Mouse (Mus musculus) forebrain, embryonic 14.5 days (tissue): ENCODE data around the gene Slc22a23. TPM values are rescaled to one million over a fixed set of nuclear protein-coding genes. Genes with fewer than 3 reads are reported as not detected.

Experiments used
- ATAC-seq: fragments of 200-750 bp; cut with Nextera tagmentation; 2 replicates; pipeline ENCODE4 v1.8.0; 2017; ENCODE audit warnings: mild to moderate bottlenecking, moderate library complexity
- DNase-seq: peaks from one replicate; pipeline ENCODE4 v3.0.0-alpha.2; 2015; ENCODE audit warnings: low spot score
- H3K27ac ChIP-seq: fragments of 300-500 bp; sonication (generic); 2 replicates; pipeline ENCODE4 v1.5.1; 2014; ENCODE audit warnings: low read depth, mild to moderate bottlenecking, control low read depth, low read length, moderate library complexity
- H3K27me3 ChIP-seq: fragments of 300-500 bp; sonication (generic); replicated peaks from 2 replicates; pipeline ENCODE4 v1.6.1; 2014; ENCODE audit warnings: low read length, control low read depth, mixed read lengths; ENCODE audit not compliant: control insufficient read depth, insufficient read depth
- H3K36me3 ChIP-seq: fragments of 300-500 bp; sonication (generic); 2 replicates; pipeline ENCODE4 v1.6.1; 2014; ENCODE audit warnings: low read length, control low read depth; ENCODE audit not compliant: control insufficient read depth, insufficient read depth
- H3K4me1 ChIP-seq: fragments of 300-500 bp; sonication (generic); 2 replicates; pipeline ENCODE4 v1.6.1; 2014; ENCODE audit warnings: antibody characterized with exemption, low read length, control low read depth; ENCODE audit not compliant: control insufficient read depth, insufficient read depth
- H3K4me2 ChIP-seq: fragments of 300-500 bp; sonication (generic); 2 replicates; pipeline ENCODE4 v1.6.1; 2014; ENCODE audit warnings: mild to moderate bottlenecking, control low read depth, low read length
- H3K4me3 ChIP-seq: fragments of 300-500 bp; sonication (generic); 2 replicates; pipeline ENCODE4 v1.5.1; 2014; ENCODE audit warnings: low read depth, low read length, control low read depth
- H3K9ac ChIP-seq: fragments of 300-500 bp; sonication (generic); 2 replicates; pipeline ENCODE4 v1.6.1; 2014; ENCODE audit warnings: mild to moderate bottlenecking, low read length, control low read depth, moderate library complexity
- H3K9me3 ChIP-seq: fragments of 300-500 bp; sonication (generic); replicated peaks from 2 replicates; pipeline ENCODE4 v1.6.1; 2016; ENCODE audit warnings: low read length, control low read depth, mixed read lengths; ENCODE audit not compliant: control insufficient read depth
- WGBS: fragments of 180-500 bp; shearing (Covaris S2); extraction: QIAGEN DNeasy Blood & Tissue Kit; methylation state at CpG from one replicate; pipeline ENCODE4 v1.1.7; 2014; 5-methylcytosine and 5-hydroxymethylcytosine counted together
- polyA plus RNA-seq: library from polyadenylated mRNA; unstranded; fragments of >200 nt; fragmentation: Nextera tagmentation; extraction: Ambion mirVana; gene quantifications from 2 replicates; pipeline ENCODE4 v1.2.1, GENCODE M21; 2014

Gene Slc22a23
- polyA plus RNA-seq, 1 experiment from 2014 or later = 14.2 TPM

GRCm38 (mm10) chr13:34153254-34154011 lies 191.5 kb downstream of the Slc22a23 start:
- DNase-seq (peak; percentile 87), ATAC-seq (peak; percentile 46; the same call in 1 of the 2 replicates)
- no peaks in the 10 kb centered on the region for H3K9me3 ChIP-seq
- peak overlapping the region; percentile 39; the same call in 1 of the 2 replicates for H3K4me2 ChIP-seq
- 67% methylated on average over 4 of the region's 5 CpGs for WGBS
- H3K4me3 ChIP-seq = no peak overlapping the region
- no peaks in the 10 kb centered on the region for H3K36me3 ChIP-seq
- peaks cover 36% of the 10 kb centered on the region for H3K4me1 ChIP-seq
- no peak overlapping the region for H3K9ac ChIP-seq
- H3K27me3 ChIP-seq = no peaks in the 10 kb centered on the region
- peak overlapping the region; percentile 83 for H3K27ac ChIP-seq

GRCm38 (mm10) chr13:34152695-34153094 lies 192.3 kb downstream of the Slc22a23 start:
- DNase-seq (no peak), ATAC-seq (no peak)
- no peaks in the 10 kb centered on the region for H3K27me3 ChIP-seq
- H3K4me2 ChIP-seq = no peak overlapping the region
- WGBS = 74% methylated on average over 7 of the region's 7 CpGs
- peaks cover 43% of the 10 kb centered on the region for H3K4me1 ChIP-seq
- H3K9ac ChIP-seq = no peak overlapping the region
- no peak overlapping the region for H3K4me3 ChIP-seq
- H3K9me3 ChIP-seq = no peaks in the 10 kb centered on the region
- no peaks in the 10 kb centered on the region for H3K36me3 ChIP-seq
- H3K27ac ChIP-seq = 0 out of 2 replicates have a peak overlapping the region, but pooled peaks have one; percentile 24

- Histone ChIP-seq H3K4me1 (peaks cover 43% of the 10 kb centered on the region), H3K4me2 (no peak overlapping the region), H3K27ac (0 out of 2 replicates have a peak overlapping the region, but pooled peaks have one; percentile 27), H3K27me3 (no peaks in the 10 kb centered on the region), H3K36me3 (no peaks in the 10 kb centered on the region), H3K9me3 (no peaks in the 10 kb centered on the region), H3K4me3 (no peak overlapping the region), H3K9ac (no peak overlapping the region)
- ATAC-seq = no peak
- WGBS = 95% methylated on average over 1 of the region's 1 CpGs
- no peak for DNase-seq
Measured at GRCm38 (mm10) chr13:34151425-34151824, 193.6 kb downstream of the Slc22a23 start.

- no peak for ATAC-seq
- Histone ChIP-seq H3K4me3 (peak overlapping the region; percentile 30), H3K9ac (peak overlapping the region; percentile 66), H3K27ac (peak overlapping the region; percentile 99), H3K9me3 (no peaks in the 10 kb centered on the region), H3K36me3 (no peaks in the 10 kb centered on the region), H3K4me1 (peaks cover 43% of the 10 kb centered on the region), H3K27me3 (no peaks in the 10 kb centered on the region), H3K4me2 (peak overlapping the region; percentile 61)
- peak; percentile 85 for DNase-seq
- 6% methylated on average over 19 of the region's 19 CpGs for WGBS
Measured at GRCm38 (mm10) chr13:34150271-34151027, 194.5 kb downstream of the Slc22a23 start.

- Histone ChIP-seq H3K4me3 (peak overlapping the region; percentile 30), H3K9ac (peak overlapping the region; percentile 66), H3K27me3 (no peaks in the 10 kb centered on the region), H3K4me2 (peak overlapping the region; percentile 61), H3K36me3 (no peaks in the 10 kb centered on the region), H3K9me3 (no peaks in the 10 kb centered on the region), H3K4me1 (peaks cover 43% of the 10 kb centered on the region), H3K27ac (peak overlapping the region; percentile 99)
- DNase-seq = no peak
- ATAC-seq = no peak
- WGBS = 43% methylated on average over 5 of the region's 5 CpGs
Measured at GRCm38 (mm10) chr13:34149463-34150176, 195.4 kb downstream of the Slc22a23 start.

DNA sequence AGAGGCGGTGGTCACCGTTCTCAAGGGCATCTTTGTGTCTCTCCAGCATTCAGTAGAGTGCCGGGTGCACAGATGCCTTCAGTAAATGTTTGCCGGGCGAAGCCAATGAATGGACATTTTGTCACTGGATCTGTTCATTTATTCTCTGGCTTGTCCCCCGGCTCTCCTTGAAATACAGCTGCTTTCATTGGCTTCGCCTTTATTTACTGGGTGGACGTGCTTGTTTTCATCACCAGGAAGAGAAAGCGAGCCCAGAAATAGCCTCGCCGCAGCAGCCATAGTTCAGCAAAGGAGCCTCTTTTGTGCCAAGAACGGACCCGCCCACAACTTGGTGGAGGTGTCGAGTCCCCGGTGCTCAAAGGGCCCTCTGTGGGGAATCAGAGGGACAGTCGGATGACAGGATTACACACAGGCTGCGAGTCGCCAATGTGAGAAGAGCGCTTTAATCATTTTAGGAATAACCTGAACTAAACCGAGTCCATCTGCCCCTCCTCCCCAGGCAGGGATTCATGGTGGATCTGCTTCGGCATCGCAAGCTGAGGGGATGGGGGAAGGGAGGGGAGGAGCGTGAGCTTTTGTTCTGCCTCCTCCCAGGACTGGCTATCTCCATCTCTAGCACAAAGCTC lies 196.1 kb downstream of the Slc22a23 start:
- no peaks in the 10 kb centered on the region for H3K36me3 ChIP-seq
- H3K4me2 ChIP-seq = peak overlapping the region; percentile 61
- H3K4me1 ChIP-seq = peaks cover 36% of the 10 kb centered on the region
- H3K27me3 ChIP-seq = no peaks in the 10 kb centered on the region
- peak overlapping the region; percentile 30 for H3K4me3 ChIP-seq
- peak overlapping the region; percentile 99 for H3K27ac ChIP-seq
- WGBS = under 1% methylated on average over 23 of the region's 23 CpGs
- peak; percentile 94 for DNase-seq
- ATAC-seq = peak; percentile 85
- H3K9ac ChIP-seq = peak overlapping the region; percentile 66
- no peaks in the 10 kb centered on the region for H3K9me3 ChIP-seq

DNA sequence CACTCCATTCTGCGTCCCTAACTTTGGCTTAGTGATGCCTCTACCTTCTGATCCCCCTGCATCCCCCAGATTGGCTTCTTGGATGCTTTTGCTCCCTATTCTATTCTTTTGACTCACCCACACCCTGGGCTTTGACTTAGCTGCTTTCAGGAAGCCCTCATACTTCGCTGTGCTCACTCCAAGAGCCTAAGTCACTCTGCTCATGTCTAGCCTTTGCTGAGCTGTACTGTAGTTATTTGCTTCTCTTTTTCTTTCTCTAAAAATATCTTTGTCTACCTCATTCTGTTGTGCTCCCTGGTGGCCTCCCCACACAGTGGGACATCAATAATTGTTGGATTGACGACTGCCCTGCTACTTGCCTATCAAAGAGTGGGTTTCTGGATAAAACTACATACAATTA lies 196.8 kb downstream of the Slc22a23 start:
- DNase-seq (no peak), ATAC-seq (peak; percentile 5; the same call in 1 of the 2 replicates)
- peak overlapping the region; percentile 30 for H3K4me3 ChIP-seq
- peak overlapping the region; percentile 99 for H3K27ac ChIP-seq
- H3K9me3 ChIP-seq = no peaks in the 10 kb centered on the region
- H3K27me3 ChIP-seq = no peaks in the 10 kb centered on the region
- H3K36me3 ChIP-seq = no peaks in the 10 kb centered on the region
- WGBS = 33% methylated on average over 3 of the region's 3 CpGs
- peak overlapping the region; percentile 61 for H3K4me2 ChIP-seq
- peak overlapping the region; percentile 66 for H3K9ac ChIP-seq
- peaks cover 31% of the 10 kb centered on the region for H3K4me1 ChIP-seq

GRCm38 (mm10) chr13:34146916-34147315 lies 198.1 kb downstream of the Slc22a23 start:
- Histone ChIP-seq H3K4me1 (peaks cover 27% of the 10 kb centered on the region), H3K4me2 (no peak overlapping the region), H3K4me3 (no peak overlapping the region), H3K9ac (no peak overlapping the region), H3K27me3 (no peaks in the 10 kb centered on the region), H3K27ac (no peak overlapping the region), H3K36me3 (no peaks in the 10 kb centered on the region), H3K9me3 (no peaks in the 10 kb centered on the region)
- 65% methylated on average over 3 of the region's 3 CpGs for WGBS
- DNase-seq (no peak), ATAC-seq (no peak)
